Mouse (Mus musculus) lung, adult 2 months (tissue): ENCODE measurements around the gene Cd7.

Experiments used
- CTCF ChIP-seq: fragments of 200-500 bp; IDR thresholded peaks from 2 replicates; pipeline ENCODE4 v1.5.1; 2011; ENCODE audit warnings: mild to moderate bottlenecking, low read length, control low read depth; ENCODE audit not compliant: insufficient read depth
- POLR2A ChIP-seq: fragments of 200-500 bp; IDR thresholded peaks from 2 replicates; pipeline ENCODE4 v1.6.1; 2011; ENCODE audit warnings: low read depth, mild to moderate bottlenecking, control low read depth, low read length, borderline replicate concordance; ENCODE audit errors: extremely low read depth

DNA sequence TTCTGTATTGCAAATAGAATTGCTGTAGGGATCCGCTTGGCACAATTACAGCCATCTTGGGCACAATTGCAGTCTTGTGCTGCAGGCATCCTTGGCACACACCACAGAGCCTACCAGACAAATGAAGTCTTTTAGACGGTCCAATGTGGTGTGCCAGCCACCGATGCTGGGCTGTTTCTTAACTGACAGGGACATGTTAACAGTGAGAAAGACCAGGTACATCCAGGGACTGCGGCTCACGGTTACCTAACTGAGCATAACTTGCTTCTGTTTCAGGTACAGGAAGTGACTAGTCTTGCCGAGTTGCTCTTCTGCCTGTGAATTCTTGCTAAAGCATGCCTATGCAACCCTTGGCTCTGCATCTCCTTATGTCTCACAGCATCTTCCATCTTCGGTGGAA, 25.6 kb downstream of the Cd7 start:
- TF ChIP-seq POLR2A (no peak), CTCF (no peak)
